Mouse (Mus musculus) stomach, embryonic 15.5 days (tissue): ENCODE measurements around the gene Tceal6. TPM values are rescaled to one million over a fixed set of nuclear protein-coding genes. Genes with fewer than 3 reads are reported as not detected.
A peak's percentile ranks its signal among the peaks of the same experiment; 100 is the strongest.
"Not testable (repeated sequence)": the region's sequence is repeated elsewhere in the genome, so short reads cannot be mapped to it uniquely, and the experiment has no call there.

ENCODE experiments used
- ATAC-seq: fragments of 200-750 bp; cut with Nextera tagmentation; 2 replicates; pipeline ENCODE4 v1.8.0; 2017; ENCODE audit warnings: low read depth, moderate number of reproducible peaks, moderate TSS enrichment; ENCODE audit not compliant: insufficient read depth, low FRiP score
- H3K27ac ChIP-seq: fragments of 300-500 bp; sonication (generic); 2 replicates; pipeline ENCODE4 v1.5.1; 2015; ENCODE audit warnings: mild to moderate bottlenecking, inconsistent platforms
- H3K27me3 ChIP-seq: fragments of 300-500 bp; sonication (generic); replicated peaks from 2 replicates; pipeline ENCODE4 v1.6.1; 2015; ENCODE audit warnings: inconsistent platforms
- H3K36me3 ChIP-seq: fragments of 300-500 bp; sonication (generic); 2 replicates; pipeline ENCODE4 v1.6.1; 2015; ENCODE audit warnings: inconsistent platforms
- H3K4me1 ChIP-seq: fragments of 300-500 bp; sonication (generic); 2 replicates; pipeline ENCODE4 v1.6.1; 2015; ENCODE audit warnings: inconsistent platforms
- H3K4me2 ChIP-seq: fragments of 300-500 bp; sonication (generic); 2 replicates; pipeline ENCODE4 v1.6.1; 2015; ENCODE audit warnings: mild to moderate bottlenecking, inconsistent platforms
- H3K4me3 ChIP-seq: fragments of 300-500 bp; sonication (generic); replicated peaks from 2 replicates; pipeline ENCODE4 v1.5.1; 2015; ENCODE audit warnings: inconsistent platforms
- H3K9ac ChIP-seq: fragments of 300-500 bp; sonication (generic); 2 replicates; pipeline ENCODE4 v1.6.1; 2015; ENCODE audit warnings: inconsistent platforms
- H3K9me3 ChIP-seq: fragments of 300-500 bp; sonication (generic); 2 replicates; pipeline ENCODE4 v1.6.1; 2016; ENCODE audit warnings: inconsistent platforms
- whole genome bisulfite sequencing: fragments of 180-500 bp; shearing (Covaris S2); methylation state at CpG from one replicate; pipeline ENCODE4 v1.1.7; 2015; 5-methylcytosine and 5-hydroxymethylcytosine counted together
- polyA plus RNA-seq: library from polyadenylated mRNA; unstranded; fragments of >200 nt; fragmentation: Nextera tagmentation; extraction: Ambion mirVana; gene quantifications from 2 replicates; pipeline ENCODE4 v1.2.1, GENCODE M21; 2015

Tceal6 gene
- 0.90 and 1.3 TPM in 2 replicates for polyA plus RNA-seq

GRCm38 (mm10) chrX:135210436-135211221, at the start of gene Tceal6:
Gene Tceal6, minus strand, starts transcription at chrX:135210687.
- H3K36me3 ChIP-seq, result no peaks in the 10 kb centered on the region
- peak within 1 kb of the TSS; percentile 48 for H3K4me2 ChIP-seq
- no peak within 1 kb of the TSS for H3K27ac ChIP-seq
- no peaks in the 10 kb centered on the region for H3K27me3 ChIP-seq
- no peaks in the 10 kb centered on the region for H3K4me1 ChIP-seq
- no peaks in the 10 kb centered on the region for H3K9me3 ChIP-seq
- no peak for ATAC-seq
- peak within 1 kb of the TSS; percentile 19 for H3K4me3 ChIP-seq
- H3K9ac ChIP-seq, result no peak within 1 kb of the TSS
- WGBS, result 26% methylated on average over 11 of the region's 13 CpGs

GRCm38 (mm10) chrX:135209773-135210435, 583 bp downstream of the Tceal6 start:
- H3K27ac ChIP-seq, H3K9ac ChIP-seq, ATAC-seq, H3K4me1 ChIP-seq, H3K9me3 ChIP-seq, H3K27me3 ChIP-seq, H3K36me3 ChIP-seq: not testable (repeated sequence)
- 23% methylated on average over 21 of the region's 21 CpGs for WGBS
- H3K4me3 ChIP-seq, result peak overlapping the region; percentile 19
- peak overlapping the region; percentile 48 for H3K4me2 ChIP-seq

DNA sequence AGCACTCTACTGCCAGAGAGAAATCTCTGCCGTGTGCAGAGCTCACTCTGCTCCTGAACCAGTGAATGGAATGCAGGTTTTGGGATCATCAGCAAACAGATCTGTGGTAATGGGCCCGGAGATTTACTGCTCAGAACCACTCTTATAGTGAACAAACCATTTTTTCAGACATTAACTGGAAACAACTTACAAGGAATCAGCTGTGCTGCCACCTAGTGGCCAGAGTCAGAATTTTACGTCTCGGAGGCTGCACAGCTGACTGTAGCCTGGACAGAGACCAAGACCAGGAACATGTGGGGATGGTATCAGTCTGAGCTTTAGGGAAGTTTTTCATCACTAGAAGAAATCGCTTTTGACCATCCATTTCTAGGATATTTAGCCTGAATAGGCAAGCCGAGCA, 20.6 kb downstream of the Tceal6 start:
- H3K9me3 ChIP-seq, H3K4me2 ChIP-seq, H3K27me3 ChIP-seq, H3K4me1 ChIP-seq, H3K4me3 ChIP-seq, ATAC-seq, H3K27ac ChIP-seq, H3K36me3 ChIP-seq, H3K9ac ChIP-seq: not testable (repeated sequence)
- WGBS, result no CpG with 5 or more reads among the region's 6 CpGs

GRCm38 (mm10) chrX:135188661-135189060, 21.8 kb downstream of the Tceal6 start:
- H3K9me3 ChIP-seq, H3K4me2 ChIP-seq, H3K27ac ChIP-seq, ATAC-seq, H3K4me3 ChIP-seq, H3K27me3 ChIP-seq, H3K4me1 ChIP-seq, H3K9ac ChIP-seq, H3K36me3 ChIP-seq: not testable (repeated sequence)
- WGBS, result no CpG with 5 or more reads among the region's 3 CpGs

GRCm38 (mm10) chrX:135177532-135177931, 33.0 kb downstream of the Tceal6 start, which contains the start of gene Gm15023:
Gene Gm15023, minus strand, starts transcription at chrX:135177632.
- not testable (repeated sequence) for H3K27ac ChIP-seq
- WGBS, result 88% methylated on average over 7 of the region's 14 CpGs

More at GRCm38 (mm10) chrX:135177532-135177931, 33.0 kb downstream of the Tceal6 start, which contains the start of gene Gm15023:
- H3K36me3 ChIP-seq, H3K4me1 ChIP-seq, H3K9ac ChIP-seq, ATAC-seq, H3K4me2 ChIP-seq, H3K4me3 ChIP-seq, H3K27me3 ChIP-seq, H3K9me3 ChIP-seq: not testable (repeated sequence)

Other genes starting within 250 kb of the Tceal6 start
- gene Nxf2, start 245.9 kb downstream of the Tceal6 start, polyA plus RNA-seq, result 0.50 and 0.83 TPM in 2 replicates
- 4.9 and 5.4 TPM in 2 replicates for gene Zmat1, start 201.5 kb downstream of the Tceal6 start, polyA plus RNA-seq
- gene Gm15023, start 33.1 kb downstream of the Tceal6 start, polyA plus RNA-seq, result not detected in 2 replicates
- not detected in 2 replicates for gene Pramel3, start 91.6 kb upstream of the Tceal6 start, polyA plus RNA-seq
- not detected in 2 replicates for gene Gm5128, start 162.6 kb upstream of the Tceal6 start, polyA plus RNA-seq
- not detected in 2 replicates for gene Gm7903, start 223.1 kb upstream of the Tceal6 start, polyA plus RNA-seq